Mouse (Mus musculus): ENCODE results near the gene Nlrp1b. TPM values are rescaled to one million over a fixed set of nuclear protein-coding genes. Genes with fewer than 3 reads are reported as not detected.

The Nlrp1b gene
- total RNA-seq (2017) = 5.8 and 6.6 TPM in 2 replicates

DNA sequence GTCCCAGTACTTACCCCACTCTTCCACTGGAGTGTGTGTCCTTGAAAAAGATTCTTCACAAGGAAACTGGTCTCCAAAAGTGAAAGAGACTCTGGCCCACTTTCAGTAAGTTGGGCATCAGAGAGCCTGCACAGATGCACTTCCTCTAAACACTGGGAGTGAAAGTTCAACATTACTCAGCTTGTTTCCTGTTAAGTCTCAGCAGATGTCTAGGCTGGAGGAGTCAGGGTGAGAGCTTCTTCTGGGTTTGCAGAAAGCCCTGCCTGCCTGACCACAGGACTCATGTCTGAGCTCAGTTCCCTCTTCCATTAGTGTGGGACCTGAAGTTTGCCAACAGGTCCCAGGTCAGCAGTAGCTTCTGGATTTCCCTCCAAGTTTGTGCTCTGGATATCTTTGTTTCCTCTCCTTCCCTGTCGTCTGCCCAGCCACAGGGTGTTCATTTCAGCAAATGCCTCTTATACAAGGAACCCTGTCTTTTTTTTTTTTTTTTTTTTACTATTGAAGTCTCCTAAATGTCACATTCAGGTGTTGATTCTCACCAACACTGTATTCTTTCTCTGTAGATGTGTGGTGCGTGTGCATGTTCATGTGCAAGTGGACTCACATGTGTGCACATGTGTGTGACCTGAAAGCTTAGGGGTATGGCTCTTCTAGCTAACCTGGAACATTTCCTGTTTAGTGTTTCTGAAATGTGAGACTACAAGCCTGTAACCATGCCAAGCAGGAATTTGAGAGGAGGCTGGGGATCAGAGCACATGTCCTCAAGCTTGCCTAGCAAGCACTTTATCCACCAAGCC lies at the start of gene Nlrp1b:
Gene Nlrp1b (minus strand): TSS at position 50 of the 797 bp plus-strand sequence.
- ATAC-seq (ENCODE audit: extremely low read depth, insufficient number of reproducible peaks, low FRiP score, poor library complexity, severe bottlenecking) = peak; percentile 87

DNA sequence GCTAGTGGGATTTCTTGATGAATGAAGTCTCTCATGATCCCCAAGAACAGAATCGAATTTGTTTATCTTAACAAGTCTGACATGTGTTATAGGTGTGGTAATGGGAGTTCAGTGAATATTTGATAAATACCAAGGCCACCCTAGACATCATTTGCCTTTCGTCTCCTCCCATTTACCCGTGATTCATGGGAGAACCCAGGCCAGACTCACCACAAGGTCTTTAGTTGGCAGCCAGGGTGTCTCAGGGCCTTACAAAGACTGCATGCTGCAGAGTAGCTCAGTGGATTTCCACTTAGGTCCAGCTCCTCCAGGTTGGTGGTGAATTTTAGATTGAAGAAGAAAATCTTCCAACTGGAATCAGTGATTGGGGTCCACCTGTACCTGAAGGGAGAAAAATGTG lies 30.5 kb upstream of the Nlrp1b start:
- ATAC-seq (ENCODE audit: extremely low read depth, insufficient number of reproducible peaks, low FRiP score, poor library complexity, severe bottlenecking) = no peak

DNA sequence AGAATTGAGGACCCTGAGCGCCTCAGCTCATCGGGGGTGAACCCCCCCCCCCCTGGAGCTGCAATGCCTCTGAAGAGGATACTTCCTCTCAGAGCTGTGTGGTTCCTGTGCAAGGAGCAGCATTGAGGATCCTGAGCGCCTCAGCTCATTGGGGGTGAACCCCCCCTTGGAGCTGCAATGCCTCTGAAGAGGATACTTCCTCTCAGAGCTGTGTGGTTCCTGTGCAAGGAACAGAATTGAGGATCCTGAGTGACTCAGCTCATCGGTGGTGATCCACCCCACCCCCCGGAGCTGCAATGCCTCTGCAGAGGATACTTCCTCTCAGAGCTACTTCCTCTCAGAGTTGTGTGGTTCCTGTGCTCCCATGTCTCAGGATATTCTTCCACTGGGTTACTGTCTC lies 20.8 kb upstream of the Nlrp1b start:
- peak; percentile 98 for ATAC-seq (ENCODE audit: extremely low read depth, insufficient number of reproducible peaks, low FRiP score, poor library complexity, severe bottlenecking)

DNA sequence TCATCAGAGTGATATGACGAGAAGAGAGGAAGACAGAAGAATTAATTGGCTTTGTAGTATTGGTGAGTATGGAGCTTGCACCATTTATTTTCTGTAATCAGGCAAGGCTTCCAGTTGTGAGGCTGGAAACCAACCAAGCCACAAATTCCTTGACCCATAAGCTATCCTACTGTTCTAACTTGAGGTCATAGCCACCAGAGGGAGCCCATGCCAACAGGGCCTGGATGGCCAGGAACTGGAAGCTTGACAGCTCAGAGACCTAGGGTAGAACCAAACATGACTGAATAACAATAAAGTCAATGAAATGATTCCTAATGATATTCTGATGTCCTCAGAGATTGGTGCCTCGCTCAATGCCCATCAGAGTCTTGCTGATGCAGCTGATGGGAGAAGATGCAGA lies 5.9 kb downstream of the Nlrp1b start:
- peak; percentile 91 for ATAC-seq (ENCODE audit: extremely low read depth, insufficient number of reproducible peaks, low FRiP score, poor library complexity, severe bottlenecking)

DNA sequence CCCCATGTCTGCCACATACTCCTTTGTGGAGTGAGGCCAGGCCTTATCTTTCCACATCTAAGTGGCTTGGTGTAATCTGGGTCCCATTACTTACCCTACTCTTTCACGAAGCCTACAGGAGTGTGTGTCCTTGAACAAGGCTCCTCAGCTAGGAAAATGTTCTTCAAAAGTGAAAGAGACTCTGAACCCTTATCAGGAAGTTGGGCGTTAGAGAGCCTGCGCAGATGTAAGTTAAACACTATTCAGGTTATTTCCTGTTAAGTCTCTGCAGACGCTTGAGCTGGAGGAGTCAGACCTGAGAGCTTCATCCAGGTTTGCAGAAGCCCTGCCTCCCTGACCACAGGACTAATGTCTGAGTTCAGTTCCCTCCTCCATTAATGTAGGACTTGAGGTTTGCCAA lies 27.8 kb downstream of the Nlrp1b start:
- no peak for ATAC-seq (ENCODE audit: extremely low read depth, insufficient number of reproducible peaks, low FRiP score, poor library complexity, severe bottlenecking)

DNA sequence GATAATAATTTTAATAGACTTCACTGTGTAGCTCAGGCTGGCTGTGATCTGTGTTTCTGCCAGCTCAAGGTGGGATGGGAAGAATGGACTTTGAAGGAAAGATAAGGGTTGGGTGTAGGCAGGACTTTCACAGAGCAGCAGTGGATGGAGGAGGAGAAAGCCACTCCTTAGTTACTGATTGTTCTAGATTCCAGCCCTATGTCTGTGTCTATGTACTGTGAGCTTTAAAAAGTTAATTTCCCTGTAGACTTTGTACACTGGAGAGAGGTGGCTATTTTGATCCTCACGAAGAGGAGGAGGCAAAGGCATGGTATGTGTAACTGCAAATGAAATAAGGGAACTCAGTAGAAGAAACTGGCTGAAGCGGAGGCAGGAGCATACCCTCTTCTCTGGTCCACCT lies 31.2 kb downstream of the Nlrp1b start:
- no peak for ATAC-seq (ENCODE audit: extremely low read depth, insufficient number of reproducible peaks, low FRiP score, poor library complexity, severe bottlenecking)

DNA sequence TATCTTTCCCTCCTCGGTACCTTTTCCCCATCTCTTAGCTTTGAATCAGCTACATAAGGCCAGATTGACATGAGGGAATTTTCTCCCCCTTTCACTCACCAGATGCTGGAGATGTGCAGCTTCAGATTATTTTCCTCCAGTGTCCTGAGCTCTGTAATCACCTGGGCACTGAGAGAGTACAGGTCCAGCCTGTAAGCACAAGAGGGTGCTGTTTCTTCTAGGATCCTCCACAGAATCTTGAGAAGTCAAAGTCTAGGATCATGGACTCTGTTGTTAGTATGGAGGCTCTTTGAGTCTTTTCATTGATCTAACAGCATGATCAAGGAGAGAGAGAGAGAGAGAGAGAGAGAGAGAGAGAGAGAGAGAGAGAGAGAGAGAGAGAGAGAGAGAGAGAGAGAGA lies 60.9 kb downstream of the Nlrp1b start:
- 0 out of 2 replicates have a peak, but pooled peaks have one; percentile 19 for ATAC-seq (ENCODE audit: extremely low read depth, insufficient number of reproducible peaks, low FRiP score, poor library complexity, severe bottlenecking)

DNA sequence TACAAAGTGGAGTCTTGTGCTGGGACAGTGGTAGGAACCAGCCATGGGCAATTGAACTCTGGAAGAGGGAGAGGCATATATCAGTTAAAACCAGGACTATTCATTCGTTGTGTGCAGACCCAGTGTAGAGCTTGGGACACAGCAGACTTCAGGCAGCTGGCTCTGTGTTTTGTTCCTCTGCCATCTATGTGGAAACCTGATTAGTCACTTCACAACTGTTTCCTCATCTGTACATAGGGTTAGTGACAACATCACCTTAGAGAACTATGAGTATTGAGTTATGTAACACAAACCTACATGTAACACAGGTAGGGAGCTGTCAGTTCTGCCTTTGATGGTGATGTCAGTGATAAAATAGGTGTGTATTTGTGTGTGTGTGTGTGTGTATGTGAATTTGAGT lies 66.4 kb downstream of the Nlrp1b start:
- ATAC-seq (ENCODE audit: extremely low read depth, insufficient number of reproducible peaks, low FRiP score, poor library complexity, severe bottlenecking) = peak; percentile 99

DNA sequence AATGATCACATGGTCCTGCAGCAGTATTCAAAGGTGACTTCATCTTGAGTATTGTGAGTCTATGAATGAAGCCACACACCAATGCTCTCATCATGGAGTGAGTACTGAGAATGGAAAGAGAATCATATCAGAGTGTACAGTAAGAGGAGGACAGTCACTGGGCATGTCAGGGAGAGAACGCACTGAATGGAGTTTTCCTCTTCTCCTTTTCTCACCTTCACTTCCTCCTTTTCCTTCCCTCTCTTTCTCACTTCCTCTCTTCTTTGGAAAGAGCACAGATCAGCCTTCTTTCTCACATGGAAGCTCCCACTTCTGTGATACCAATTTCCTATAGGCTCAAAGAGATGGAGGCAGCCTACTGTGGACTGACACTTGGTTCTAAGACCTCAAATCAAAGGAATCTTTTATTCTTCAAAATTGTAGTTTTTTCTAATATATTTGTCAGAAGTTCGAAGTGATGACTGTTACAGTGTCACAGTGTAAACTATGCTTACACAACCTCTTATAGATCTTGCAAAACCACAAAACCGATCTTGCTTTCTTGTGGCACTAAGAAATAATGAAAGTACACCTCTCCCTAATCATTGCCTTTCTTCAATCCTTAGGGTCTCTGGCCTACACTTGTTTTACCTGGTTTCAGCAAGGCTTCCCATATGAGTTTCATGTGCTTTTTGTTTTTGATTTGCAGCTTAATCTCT lies 70.9 kb downstream of the Nlrp1b start:
- no peak for ATAC-seq (ENCODE audit: extremely low read depth, insufficient number of reproducible peaks, low FRiP score, poor library complexity, severe bottlenecking)

DNA sequence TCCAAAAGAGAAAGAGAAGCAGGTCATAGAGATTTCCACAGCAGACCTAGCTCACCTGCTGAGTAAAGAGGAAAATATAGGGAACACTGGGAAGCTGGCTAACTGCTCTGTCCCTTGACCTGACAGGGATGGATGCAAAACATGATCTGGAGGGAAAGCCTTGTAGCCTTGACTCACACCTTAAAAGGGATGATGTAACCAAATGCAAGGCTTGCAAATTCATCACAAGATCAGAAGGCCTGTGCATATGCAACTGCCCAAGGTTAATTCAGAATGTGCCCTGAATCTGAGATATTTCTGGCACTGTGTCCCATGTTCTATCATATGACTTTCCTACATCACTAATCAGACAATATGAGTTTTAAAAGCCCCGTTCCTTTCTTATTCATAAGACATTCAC lies 75.3 kb downstream of the Nlrp1b start:
- ATAC-seq (ENCODE audit: extremely low read depth, insufficient number of reproducible peaks, low FRiP score, poor library complexity, severe bottlenecking) = no peak

DNA sequence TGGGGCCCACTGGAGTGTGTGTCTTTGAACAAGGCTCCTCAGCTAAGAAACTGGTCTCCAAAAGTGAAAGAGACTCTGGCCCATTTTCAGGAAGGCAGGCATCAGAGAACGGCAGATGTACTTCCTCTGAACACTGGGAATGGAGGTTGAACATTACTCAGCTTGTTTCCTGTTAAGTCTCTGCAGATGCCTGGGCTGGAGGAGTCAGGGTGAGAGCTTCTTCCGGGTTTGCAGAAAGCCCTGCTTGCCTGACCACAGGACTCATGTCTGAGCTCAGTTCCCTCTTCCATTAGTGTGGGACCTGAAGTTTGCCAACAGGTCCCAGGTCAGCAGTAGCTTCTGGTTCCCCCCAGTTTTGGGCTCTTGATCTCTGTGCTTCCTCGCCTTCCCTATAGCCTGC lies 85.9 kb downstream of the Nlrp1b start, which contains the start of gene Nlrp1a:
Gene Nlrp1a (minus strand): TSS at position 44 of the 400 bp plus-strand sequence.
- peak; percentile 94 for ATAC-seq (ENCODE audit: extremely low read depth, insufficient number of reproducible peaks, low FRiP score, poor library complexity, severe bottlenecking)

DNA sequence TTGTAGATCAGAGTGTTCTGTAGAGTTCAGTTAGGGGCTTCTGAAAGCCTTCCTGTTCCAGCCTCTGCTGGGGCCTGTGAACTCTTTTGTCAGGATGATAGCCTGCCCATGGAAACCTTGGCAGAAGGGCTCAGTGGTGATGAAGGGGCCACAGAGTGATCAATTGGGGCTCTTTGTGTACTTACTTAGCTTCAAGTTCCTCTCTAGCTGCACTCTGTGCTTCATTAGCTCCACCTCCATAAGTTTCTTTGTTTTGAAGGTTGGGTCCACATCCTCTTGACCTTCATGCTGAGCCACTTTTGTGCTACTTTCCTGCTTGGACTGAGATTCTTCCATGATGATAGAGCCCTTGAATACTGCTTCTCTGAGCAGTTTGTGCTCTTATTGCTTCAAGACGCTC lies 88.5 kb downstream of the Nlrp1b start:
- ATAC-seq (ENCODE audit: extremely low read depth, insufficient number of reproducible peaks, low FRiP score, poor library complexity, severe bottlenecking) = no peak

DNA sequence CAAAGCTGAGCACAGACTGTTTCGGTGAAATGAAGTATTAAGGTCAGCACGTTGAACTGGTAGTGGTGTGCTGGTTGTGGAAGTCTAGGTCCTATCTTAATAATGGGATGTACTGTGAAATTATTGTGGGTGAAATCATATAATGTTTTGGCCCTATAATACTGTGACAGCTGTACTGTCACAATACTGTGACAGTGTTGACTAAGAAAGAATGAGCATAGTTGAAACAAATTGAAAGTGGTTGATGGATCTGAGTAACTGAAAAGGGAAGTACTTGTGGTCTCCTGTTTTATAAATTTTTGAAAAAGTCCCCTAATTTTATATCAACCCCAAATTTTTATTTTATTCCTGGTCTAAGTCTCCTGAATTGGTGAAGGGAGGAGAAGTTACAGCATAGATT lies 123.4 kb downstream of the Nlrp1b start:
- ATAC-seq (ENCODE audit: extremely low read depth, insufficient number of reproducible peaks, low FRiP score, poor library complexity, severe bottlenecking) = no peak

DNA sequence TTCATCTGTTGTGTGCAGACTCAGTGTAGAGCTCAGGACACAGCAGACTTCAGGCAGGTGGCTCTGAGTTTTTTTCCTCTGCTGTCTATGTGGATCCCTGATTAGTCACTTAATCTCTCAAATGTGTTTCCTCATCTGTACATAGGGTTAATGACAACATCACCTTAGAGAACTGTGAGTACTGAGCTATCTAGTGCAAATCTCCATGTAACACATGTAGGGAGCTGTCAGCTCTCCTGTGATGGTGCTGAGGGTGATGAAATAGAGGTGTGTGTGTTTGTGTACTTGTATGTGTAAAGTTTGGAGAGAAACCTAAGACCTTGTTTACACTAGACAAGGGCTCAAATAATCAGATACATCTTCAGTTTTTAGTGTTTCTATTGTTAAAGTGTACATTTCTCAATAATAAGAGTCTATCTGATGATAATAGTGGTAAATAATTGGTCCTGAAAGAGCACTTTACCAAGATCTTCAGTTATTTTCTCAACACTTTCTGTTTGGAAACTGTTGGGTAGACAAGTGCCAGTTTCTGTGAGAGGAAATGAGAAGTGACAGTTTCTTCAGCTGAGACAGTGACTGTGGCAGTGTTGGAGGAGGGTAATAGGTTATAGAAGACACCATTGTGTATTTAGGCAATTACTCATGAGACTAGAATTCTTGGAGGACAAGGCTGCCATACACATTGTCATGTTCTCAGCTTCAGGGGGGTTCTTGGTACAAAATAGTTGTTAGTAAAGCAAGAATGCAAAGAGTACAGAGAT lies 124.1 kb downstream of the Nlrp1b start:
- no peak for ATAC-seq (ENCODE audit: extremely low read depth, insufficient number of reproducible peaks, low FRiP score, poor library complexity, severe bottlenecking)

DNA sequence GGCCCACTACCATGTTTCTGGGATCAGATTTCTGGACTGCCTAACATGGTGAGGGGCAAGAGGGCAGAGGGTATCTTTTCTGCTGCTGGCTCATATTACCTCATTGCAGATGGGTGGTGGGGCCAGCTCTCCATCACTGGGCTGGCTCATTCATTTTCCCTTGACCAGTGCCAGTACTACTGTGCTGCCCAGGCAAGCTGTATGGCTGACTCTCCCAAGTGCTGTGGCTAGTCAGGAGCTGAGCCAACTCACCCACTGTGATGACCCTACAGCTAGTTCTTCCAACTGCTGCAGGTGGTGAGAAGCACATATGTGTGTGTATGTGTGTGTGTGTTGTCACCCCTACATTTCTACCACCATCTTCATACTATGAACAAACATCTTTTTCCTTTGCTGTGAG lies 126.6 kb downstream of the Nlrp1b start:
- no peak for ATAC-seq (ENCODE audit: extremely low read depth, insufficient number of reproducible peaks, low FRiP score, poor library complexity, severe bottlenecking)

Other genes starting within 250 kb of the Nlrp1b start
- 13.3 and 14.7 TPM in 2 replicates for gene C1qbp, start 247.7 kb downstream of the Nlrp1b start, total RNA-seq (2017)
- gene Dhx33, start 226.3 kb downstream of the Nlrp1b start, total RNA-seq (2017) = 20.7 and 21.8 TPM in 2 replicates
- gene Mis12, start 211.1 kb downstream of the Nlrp1b start, total RNA-seq (2017) = 16.8 and 20.4 TPM in 2 replicates
- gene Derl2, start 210.9 kb downstream of the Nlrp1b start, total RNA-seq (2017) = 41.1 and 42.6 TPM in 2 replicates
- not detected in 2 replicates for gene 6330403K07Rik, start 197.2 kb downstream of the Nlrp1b start, total RNA-seq (2017)
- 9.9 and 12.7 TPM in 2 replicates for gene Nlrp1a, start 86.0 kb downstream of the Nlrp1b start, total RNA-seq (2017)